Mouse (Mus musculus): ENCODE measurements around the gene Slc24a1. TPM values are rescaled to one million over a fixed set of nuclear protein-coding genes. Genes with fewer than 3 reads are reported as not detected.
A peak's percentile ranks its signal among the peaks of the same experiment; 100 is the strongest.

Slc24a1 gene
- polyA plus RNA-seq, 1 experiment = 0.11 TPM

GRCm38 (mm10) chr9:64936508-64936907 lies 14.9 kb downstream of the Slc24a1 start:
- TF ChIP-seq POLR2A (IDR thresholded peaks at IDR 0.05; ENCODE audit: borderline replicate concordance, extremely low read depth, insufficient read depth, insufficient read length, poor library complexity, severe bottlenecking) = no peak
- TF ChIP-seq CTCF (IDR thresholded peaks at IDR 0.05; ENCODE audit: borderline replicate concordance, extremely low read depth, insufficient read depth, insufficient read length) = peak; percentile 63; the same call in 1 of the 2 replicates
- DNase-seq (ENCODE audit: low read depth) = peak; percentile 62

DNA sequence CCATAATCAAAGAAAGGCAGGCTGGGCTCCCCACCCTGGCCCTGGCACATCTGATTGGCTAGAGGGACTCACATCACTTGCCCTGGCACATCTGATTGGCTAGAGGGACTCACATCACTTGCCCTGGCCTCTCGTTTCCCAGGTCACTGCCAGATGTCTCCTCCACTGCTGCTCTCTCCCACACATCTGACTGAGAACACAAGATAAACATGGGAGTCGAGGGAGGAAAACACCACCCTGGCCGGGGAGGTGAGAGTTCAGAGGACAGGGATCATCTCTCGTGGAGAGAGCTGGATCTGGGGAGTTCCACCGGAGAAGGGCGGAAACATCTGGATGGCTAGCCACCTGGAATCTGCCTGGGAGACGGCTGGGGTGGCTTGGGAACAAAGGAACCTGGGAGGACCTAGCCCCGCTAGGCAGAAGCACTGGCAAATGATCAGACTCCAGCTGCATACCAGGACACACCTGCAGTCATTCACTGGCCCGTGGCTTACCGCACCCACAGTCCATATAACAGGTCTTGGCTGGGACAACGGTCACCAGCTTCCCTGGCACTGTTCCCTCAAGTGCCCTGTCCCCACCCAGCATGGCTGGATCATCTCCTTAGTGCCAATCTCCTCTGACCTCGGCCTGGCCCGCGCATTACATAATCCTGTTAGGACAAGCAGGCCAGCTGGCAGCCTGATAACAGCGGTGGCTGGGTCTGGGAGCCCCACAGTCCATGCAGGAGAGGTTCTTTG lies 17.2 kb downstream of the Slc24a1 start:
- TF ChIP-seq POLR2A (IDR thresholded peaks at IDR 0.05; ENCODE audit: borderline replicate concordance, extremely low read depth, insufficient read depth, insufficient read length, poor library complexity, severe bottlenecking) (no peak), CTCF (IDR thresholded peaks at IDR 0.05; ENCODE audit: borderline replicate concordance, extremely low read depth, insufficient read depth, insufficient read length) (no peak)
- peak; percentile 48 for DNase-seq (ENCODE audit: low read depth)

DNA sequence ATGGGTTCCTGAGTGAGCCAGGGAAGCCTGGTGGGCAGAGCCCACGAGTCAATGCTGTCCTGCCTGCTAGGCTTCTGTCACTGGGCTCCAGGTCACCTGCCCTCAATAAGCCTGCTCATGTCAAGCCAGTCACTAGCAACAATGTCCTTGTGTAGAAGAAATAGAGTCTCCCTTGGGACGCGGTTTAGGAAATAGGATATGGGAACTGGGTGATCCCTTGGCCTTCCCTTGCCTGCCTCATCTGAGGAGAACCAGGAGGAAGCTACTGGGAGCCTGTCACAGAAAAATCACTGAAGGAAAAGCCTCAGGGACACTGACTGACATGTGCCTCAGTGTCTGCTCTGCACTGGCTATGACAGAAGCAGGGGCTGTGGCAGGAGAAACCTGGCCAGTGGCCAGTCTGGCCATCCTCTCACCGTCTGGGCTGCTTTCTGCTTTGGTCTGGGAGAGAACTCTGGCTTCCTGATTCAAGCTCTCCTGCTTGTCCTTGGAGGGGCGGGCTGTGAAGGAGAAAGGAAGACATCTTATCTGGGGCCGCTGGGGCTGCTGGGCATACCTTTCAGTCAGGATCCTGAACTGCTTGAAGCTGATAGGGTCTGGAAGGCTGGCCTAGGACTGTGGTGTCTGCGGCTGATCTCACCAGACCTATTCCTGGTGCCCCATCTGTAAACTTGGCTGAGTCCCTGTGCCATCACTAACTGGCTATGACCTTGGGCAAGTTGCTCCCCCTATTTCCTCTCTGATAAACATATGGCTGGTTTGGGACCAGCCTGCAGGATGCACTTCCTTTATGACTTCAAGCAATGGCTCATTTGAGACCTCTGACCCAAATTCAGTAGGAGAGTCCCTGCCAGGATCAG lies 19.4 kb downstream of the Slc24a1 start:
- TF ChIP-seq CTCF (IDR thresholded peaks at IDR 0.05; ENCODE audit: borderline replicate concordance, extremely low read depth, insufficient read depth, insufficient read length) = no peak
- TF ChIP-seq POLR2A (IDR thresholded peaks at IDR 0.05; ENCODE audit: borderline replicate concordance, extremely low read depth, insufficient read depth, insufficient read length, poor library complexity, severe bottlenecking) = no peak
- no peak for DNase-seq (ENCODE audit: low read depth)

DNA sequence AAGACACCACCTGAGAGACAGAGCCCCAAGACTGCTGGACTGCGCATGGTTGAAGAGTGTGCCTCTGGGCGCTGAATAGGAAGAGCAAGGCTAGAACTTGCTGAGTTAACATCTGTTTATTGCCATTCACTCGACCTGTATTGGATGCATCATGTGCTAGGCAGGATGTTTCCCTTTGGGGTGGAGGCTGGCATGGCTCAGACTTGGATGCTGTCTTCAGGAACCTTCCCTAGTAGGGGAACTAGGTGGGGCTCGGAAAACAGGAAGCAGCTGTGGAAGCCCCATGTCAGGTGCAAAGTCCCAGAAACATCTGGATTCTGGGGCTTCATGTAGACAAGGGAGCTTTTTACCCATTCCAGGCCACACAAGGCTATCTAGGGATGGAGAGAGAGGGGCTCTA lies 21.2 kb downstream of the Slc24a1 start:
- no peak for DNase-seq (ENCODE audit: low read depth)
- TF ChIP-seq POLR2A (IDR thresholded peaks at IDR 0.05; ENCODE audit: borderline replicate concordance, extremely low read depth, insufficient read depth, insufficient read length, poor library complexity, severe bottlenecking) (no peak), CTCF (IDR thresholded peaks at IDR 0.05; ENCODE audit: borderline replicate concordance, extremely low read depth, insufficient read depth, insufficient read length) (no peak)

- TF ChIP-seq CTCF (IDR thresholded peaks at IDR 0.05; ENCODE audit: borderline replicate concordance, extremely low read depth, insufficient read depth, insufficient read length) (no peak), POLR2A (IDR thresholded peaks at IDR 0.05; ENCODE audit: borderline replicate concordance, extremely low read depth, insufficient read depth, insufficient read length, poor library complexity, severe bottlenecking) (no peak)
- peak; percentile 71 for DNase-seq (ENCODE audit: low read depth)
These were observed 25.0 kb downstream of the Slc24a1 start for GRCm38 (mm10) chr9:64926201-64926991.

- no peak for TF ChIP-seq CTCF (IDR thresholded peaks at IDR 0.05; ENCODE audit: borderline replicate concordance, extremely low read depth, insufficient read depth, insufficient read length)
- no peak for TF ChIP-seq POLR2A (IDR thresholded peaks at IDR 0.05; ENCODE audit: borderline replicate concordance, extremely low read depth, insufficient read depth, insufficient read length, poor library complexity, severe bottlenecking)
- peak; percentile 59 for DNase-seq (ENCODE audit: low read depth)
These were observed 25.6 kb downstream of the Slc24a1 start for GRCm38 (mm10) chr9:64925771-64926170.

DNA sequence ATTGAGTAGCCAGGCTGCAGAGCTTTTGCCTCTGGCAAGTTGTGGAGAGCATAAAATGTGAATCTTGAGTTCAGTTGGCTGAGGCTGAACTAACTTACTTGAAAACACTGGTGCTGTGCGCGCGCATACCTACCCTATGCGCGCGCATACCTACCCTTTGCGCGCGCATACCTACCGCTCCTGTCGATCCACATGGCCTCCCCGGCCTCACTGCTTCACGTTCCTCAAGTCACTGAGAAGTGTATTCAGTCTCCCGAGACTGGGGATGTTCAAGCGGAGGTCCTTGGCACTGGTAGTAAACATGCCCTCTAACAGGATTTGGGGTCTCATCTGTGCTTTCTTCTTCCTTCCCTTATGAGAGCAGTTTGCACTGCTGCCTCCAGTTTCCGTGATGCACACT lies 32.8 kb downstream of the Slc24a1 start:
- TF ChIP-seq POLR2A (IDR thresholded peaks at IDR 0.05; ENCODE audit: borderline replicate concordance, extremely low read depth, insufficient read depth, insufficient read length, poor library complexity, severe bottlenecking) (no peak), CTCF (IDR thresholded peaks at IDR 0.05; ENCODE audit: borderline replicate concordance, extremely low read depth, insufficient read depth, insufficient read length) (no peak)
- peak; percentile 46 for DNase-seq (ENCODE audit: low read depth)

DNA sequence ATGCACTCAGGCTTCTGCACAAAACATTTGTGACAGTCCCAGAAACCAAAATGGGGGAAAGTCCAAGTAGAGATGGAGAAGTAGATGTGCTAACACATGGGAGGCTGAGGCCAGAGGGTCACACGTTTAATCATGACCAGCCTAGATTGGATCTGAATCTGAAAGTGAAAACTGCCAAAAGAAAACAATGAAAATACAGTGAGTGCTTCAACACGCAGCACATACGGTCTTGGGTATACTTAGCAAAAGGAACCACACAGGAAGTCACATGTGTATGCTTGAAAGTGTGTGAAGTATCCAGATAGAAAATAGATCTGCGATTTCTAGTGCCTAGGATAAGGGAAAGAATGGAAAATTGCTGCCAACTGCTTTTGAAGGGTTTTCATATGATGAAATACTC lies 36.8 kb downstream of the Slc24a1 start:
- DNase-seq (ENCODE audit: low read depth) = no peak
- TF ChIP-seq CTCF (IDR thresholded peaks at IDR 0.05; ENCODE audit: borderline replicate concordance, extremely low read depth, insufficient read depth, insufficient read length) = no peak
- TF ChIP-seq POLR2A (IDR thresholded peaks at IDR 0.05; ENCODE audit: borderline replicate concordance, extremely low read depth, insufficient read depth, insufficient read length, poor library complexity, severe bottlenecking) = no peak

DNA sequence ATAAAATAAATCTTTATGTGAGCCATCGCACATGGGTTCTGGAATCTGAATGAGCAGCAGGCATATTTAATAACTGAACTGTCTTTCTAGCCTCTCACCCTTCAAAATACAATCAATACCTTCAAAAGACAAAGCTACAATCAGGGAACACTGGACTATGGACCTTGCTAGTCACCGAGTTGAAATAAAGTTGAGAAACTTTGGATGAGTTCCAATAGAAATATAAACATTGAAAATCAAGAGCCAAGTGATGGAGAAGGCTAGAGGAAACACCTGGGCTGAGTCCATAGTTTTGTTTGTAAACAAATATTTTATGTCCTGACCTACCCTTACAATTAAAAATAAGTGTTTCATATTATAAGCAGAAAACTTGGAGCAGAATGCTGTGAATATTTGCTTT lies 37.4 kb downstream of the Slc24a1 start:
- no peak for DNase-seq (ENCODE audit: low read depth)
- TF ChIP-seq POLR2A (IDR thresholded peaks at IDR 0.05; ENCODE audit: borderline replicate concordance, extremely low read depth, insufficient read depth, insufficient read length, poor library complexity, severe bottlenecking) = no peak
- no peak for TF ChIP-seq CTCF (IDR thresholded peaks at IDR 0.05; ENCODE audit: borderline replicate concordance, extremely low read depth, insufficient read depth, insufficient read length)

GRCm38 (mm10) chr9:64913406-64913805 lies 38.0 kb downstream of the Slc24a1 start:
- TF ChIP-seq POLR2A (IDR thresholded peaks at IDR 0.05; ENCODE audit: borderline replicate concordance, extremely low read depth, insufficient read depth, insufficient read length, poor library complexity, severe bottlenecking) (no peak), CTCF (IDR thresholded peaks at IDR 0.05; ENCODE audit: borderline replicate concordance, extremely low read depth, insufficient read depth, insufficient read length) (no peak)
- no peak for DNase-seq (ENCODE audit: low read depth)

DNA sequence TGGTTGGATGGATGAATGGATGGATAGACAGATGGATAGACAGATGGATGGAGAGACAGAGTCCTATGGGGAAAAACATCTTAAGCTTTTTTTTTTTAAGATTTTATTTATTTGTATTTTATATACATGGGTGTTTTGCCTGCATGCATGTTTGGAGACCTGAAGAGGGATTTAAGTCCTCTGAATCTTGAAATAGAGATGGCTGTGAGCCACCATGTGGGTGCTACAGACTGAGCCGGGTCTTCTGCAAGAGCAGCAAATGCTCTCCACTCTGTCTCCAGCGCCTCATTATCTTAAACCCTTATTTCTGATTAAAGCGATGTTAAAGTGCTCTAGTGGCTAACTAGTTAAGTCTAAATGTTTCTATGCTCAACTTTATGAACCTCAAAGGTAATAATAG lies 44.0 kb downstream of the Slc24a1 start:
- no peak for TF ChIP-seq CTCF (IDR thresholded peaks at IDR 0.05; ENCODE audit: borderline replicate concordance, extremely low read depth, insufficient read depth, insufficient read length)
- TF ChIP-seq POLR2A (IDR thresholded peaks at IDR 0.05; ENCODE audit: borderline replicate concordance, extremely low read depth, insufficient read depth, insufficient read length, poor library complexity, severe bottlenecking) = no peak
- DNase-seq (ENCODE audit: low read depth) = no peak
